Mouse (Mus musculus): ENCODE data around the gene Gm20388.

- TF ChIP-seq CTCF (IDR thresholded peaks at IDR 0.05; ENCODE audit: low read depth) (no peak), EP300 (IDR thresholded peaks at IDR 0.05; ENCODE audit: low read depth) (no peak)
Measured at GRCm38 (mm10) chr8:121175540-121176090, 1265.0 kb downstream of the Gm20388 start.
